Mouse (Mus musculus): Measurements from ENCODE around the gene Gm17728. TPM values are rescaled to one million over a fixed set of nuclear protein-coding genes. Genes with fewer than 3 reads are reported as not detected.
"Not testable (repeated sequence)": the region's sequence is repeated elsewhere in the genome, so short reads cannot be mapped to it uniquely, and the experiment has no call there.

The Gm17728 gene
- 0.49 TPM in 1 of 2 replicates, not detected in the other for polyA plus RNA-seq (2015; fragmentation: Nextera tagmentation; extraction: Ambion mirVana)

- WGBS: 95% methylated on average over 8 of the region's 8 CpGs
- H3K4me1 ChIP-seq (replicated peaks); H3K36me3 ChIP-seq; H3K4me2 ChIP-seq; H3K27me3 ChIP-seq; H3K9me3 ChIP-seq; H3K9ac ChIP-seq; ATAC-seq (ENCODE audit: low FRiP score, low read depth); H3K27ac ChIP-seq (replicated peaks); H3K4me3 ChIP-seq: not testable (repeated sequence)
Observed at GRCm38 (mm10) chr17:9421760-9422159, at the start of gene Gm17728. Gene Gm17728, plus strand, starts transcription at chr17:9422060.

GRCm38 (mm10) chr17:9397493-9397892, 24.4 kb upstream of the Gm17728 start:
- Histone ChIP-seq H3K27me3 (no peaks in the 10 kb centered on the region), H3K36me3 (no peaks in the 10 kb centered on the region), H3K4me3 (no peak overlapping the region), H3K4me2 (no peak overlapping the region), H3K4me1 (replicated peaks) (no peaks in the 10 kb centered on the region), H3K9me3 (no peaks in the 10 kb centered on the region), H3K9ac (no peak overlapping the region), H3K27ac (replicated peaks) (no peak overlapping the region)
- no peak for ATAC-seq (ENCODE audit: low FRiP score, low read depth)
- 83% methylated on average over 7 of the region's 7 CpGs for WGBS

- no peaks in the 10 kb centered on the region for H3K36me3 ChIP-seq
- no peak overlapping the region for H3K4me2 ChIP-seq
- 33% methylated on average over 4 of the region's 4 CpGs for WGBS
- H3K4me1 ChIP-seq (replicated peaks): no peaks in the 10 kb centered on the region
- no peaks in the 10 kb centered on the region for H3K27me3 ChIP-seq
- no peak overlapping the region for H3K9ac ChIP-seq
- no peaks in the 10 kb centered on the region for H3K9me3 ChIP-seq
- H3K4me3 ChIP-seq: no peak overlapping the region
- ATAC-seq (ENCODE audit: low FRiP score, low read depth): no peak
- H3K27ac ChIP-seq (replicated peaks): no peak overlapping the region
Observed at GRCm38 (mm10) chr17:9398551-9398950, 23.3 kb upstream of the Gm17728 start.

- H3K9ac ChIP-seq: no peak overlapping the region
- no peaks in the 10 kb centered on the region for H3K27me3 ChIP-seq
- no peaks in the 10 kb centered on the region for H3K36me3 ChIP-seq
- no peak overlapping the region for H3K27ac ChIP-seq (replicated peaks)
- no peak overlapping the region for H3K4me2 ChIP-seq
- WGBS: 85% methylated on average over 3 of the region's 3 CpGs
- no peaks in the 10 kb centered on the region for H3K9me3 ChIP-seq
- H3K4me3 ChIP-seq: no peak overlapping the region
- no peaks in the 10 kb centered on the region for H3K4me1 ChIP-seq (replicated peaks)
- ATAC-seq (ENCODE audit: low FRiP score, low read depth): no peak
Observed at GRCm38 (mm10) chr17:9403991-9404390, 17.9 kb upstream of the Gm17728 start.

- H3K36me3 ChIP-seq: no peaks in the 10 kb centered on the region
- no peaks in the 10 kb centered on the region for H3K9me3 ChIP-seq
- H3K27me3 ChIP-seq: no peaks in the 10 kb centered on the region
- 65% methylated on average over 6 of the region's 6 CpGs for WGBS
- no peaks in the 10 kb centered on the region for H3K4me1 ChIP-seq (replicated peaks)
- no peak overlapping the region for H3K4me2 ChIP-seq
- no peak for ATAC-seq (ENCODE audit: low FRiP score, low read depth)
- H3K9ac ChIP-seq: no peak overlapping the region
- H3K4me3 ChIP-seq: no peak overlapping the region
- H3K27ac ChIP-seq (replicated peaks): no peak overlapping the region
Observed at GRCm38 (mm10) chr17:9407640-9408039, 14.2 kb upstream of the Gm17728 start.

- Histone ChIP-seq H3K27ac (replicated peaks) (no peak overlapping the region), H3K4me1 (replicated peaks) (no peaks in the 10 kb centered on the region), H3K4me3 (no peak overlapping the region), H3K27me3 (no peaks in the 10 kb centered on the region), H3K36me3 (no peaks in the 10 kb centered on the region), H3K9me3 (no peaks in the 10 kb centered on the region), H3K9ac (no peak overlapping the region), H3K4me2 (no peak overlapping the region)
- ATAC-seq (ENCODE audit: low FRiP score, low read depth): no peak
- WGBS: 76% methylated on average over 2 of the region's 2 CpGs
Observed at GRCm38 (mm10) chr17:9419016-9419415, 2.8 kb upstream of the Gm17728 start.

GRCm38 (mm10) chr17:9428374-9428994, 6.6 kb downstream of the Gm17728 start:
- WGBS: 37% methylated on average over 7 of the region's 7 CpGs
- H3K4me3 ChIP-seq: no peak overlapping the region
- H3K36me3 ChIP-seq: no peaks in the 10 kb centered on the region
- no peaks in the 10 kb centered on the region for H3K9me3 ChIP-seq
- H3K4me1 ChIP-seq (replicated peaks): peaks cover 13% of the 10 kb centered on the region
- H3K27ac ChIP-seq (replicated peaks): peak overlapping the region; percentile 58
- no peak overlapping the region for H3K4me2 ChIP-seq
- no peak for ATAC-seq (ENCODE audit: low FRiP score, low read depth)
- no peaks in the 10 kb centered on the region for H3K27me3 ChIP-seq
- no peak overlapping the region for H3K9ac ChIP-seq

GRCm38 (mm10) chr17:9439997-9440655, 18.3 kb downstream of the Gm17728 start:
- no peaks in the 10 kb centered on the region for H3K9me3 ChIP-seq
- ATAC-seq (ENCODE audit: low FRiP score, low read depth): no peak
- peak overlapping the region; percentile 45; the same call in 1 of the 2 replicates for H3K27ac ChIP-seq (replicated peaks)
- H3K9ac ChIP-seq: no peak overlapping the region
- H3K36me3 ChIP-seq: no peaks in the 10 kb centered on the region
- 54% methylated on average over 4 of the region's 4 CpGs for WGBS
- H3K4me2 ChIP-seq: no peak overlapping the region
- H3K27me3 ChIP-seq: no peaks in the 10 kb centered on the region
- no peaks in the 10 kb centered on the region for H3K4me1 ChIP-seq (replicated peaks)
- no peak overlapping the region for H3K4me3 ChIP-seq

- Histone ChIP-seq H3K9me3 (peaks cover 5% of the 10 kb centered on the region; the same call in 1 of the 2 replicates), H3K9ac (no peak overlapping the region), H3K36me3 (no peaks in the 10 kb centered on the region), H3K27me3 (no peaks in the 10 kb centered on the region), H3K27ac (replicated peaks) (no peak overlapping the region), H3K4me1 (replicated peaks) (no peaks in the 10 kb centered on the region), H3K4me3 (no peak overlapping the region), H3K4me2 (no peak overlapping the region)
- WGBS: 90% methylated on average over 5 of the region's 5 CpGs
- ATAC-seq (ENCODE audit: low FRiP score, low read depth): no peak
Observed at GRCm38 (mm10) chr17:9456406-9456805, 34.5 kb downstream of the Gm17728 start.

GRCm38 (mm10) chr17:9460904-9461303, 39.0 kb downstream of the Gm17728 start:
- Histone ChIP-seq H3K4me3 (no peak overlapping the region), H3K4me1 (replicated peaks) (no peaks in the 10 kb centered on the region), H3K4me2 (no peak overlapping the region), H3K9ac (no peak overlapping the region), H3K36me3 (no peaks in the 10 kb centered on the region), H3K27ac (replicated peaks) (no peak overlapping the region), H3K27me3 (no peaks in the 10 kb centered on the region), H3K9me3 (no peaks in the 10 kb centered on the region)
- 82% methylated on average over 2 of the region's 2 CpGs for whole genome bisulfite sequencing
- no peak for ATAC-seq (ENCODE audit: low FRiP score, low read depth)

All from hindbrain, embryonic 15.5 days (tissue).